Mouse (Mus musculus): ENCODE measurements at regions not wholly inside any gene's neighbourhood (a gene's known extent, or its start where the extent isn't known, plus 50 kb on each side); places are given as distances from the start of the nearest gene placed in this dataset.

DNA sequence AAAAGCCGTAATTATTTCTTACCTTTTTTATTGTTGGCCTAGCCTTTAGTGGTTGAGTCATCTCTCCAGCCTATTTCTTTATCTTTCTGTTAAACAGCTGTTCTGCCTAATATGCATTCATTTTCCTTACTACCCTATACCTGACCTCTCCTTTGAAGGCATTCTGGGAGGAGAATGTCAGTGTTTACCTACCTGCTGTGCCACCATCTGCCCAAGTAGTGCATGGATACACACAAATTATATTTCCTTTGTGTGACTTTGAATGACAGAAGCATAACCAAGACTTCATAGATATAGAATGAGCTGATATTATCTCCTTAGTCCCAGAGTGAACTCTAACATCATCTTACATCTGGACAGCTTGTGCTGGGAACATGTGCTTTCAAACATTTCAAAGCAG, 293.5 kb upstream of the Tom1l1 start:
- DNase-seq, result peak; percentile 11
- intact Hi-C loops (cut with DNase I), result no loop called here

DNA sequence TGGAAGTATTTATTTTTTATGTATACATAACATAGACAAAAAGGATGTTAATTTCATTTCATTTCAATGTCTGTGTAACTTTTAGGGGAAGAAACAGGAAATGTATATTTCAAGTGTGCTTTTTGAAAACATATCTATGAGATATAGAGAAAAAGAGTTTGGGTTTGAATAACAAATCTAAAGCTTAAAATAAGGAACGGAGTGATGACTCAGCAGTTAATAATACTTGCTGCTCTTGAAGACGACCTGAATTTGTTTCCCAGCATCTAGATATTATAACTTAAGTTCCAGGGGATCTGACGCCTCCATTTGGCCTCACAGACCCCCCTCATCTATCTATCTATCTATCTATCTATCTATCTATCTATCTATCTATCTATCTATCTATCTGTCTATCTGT, 290.1 kb upstream of the Tom1l1 start:
- intact Hi-C loops (cut with DNase I), result no loop called here
- DNase-seq, result no peak

DNA sequence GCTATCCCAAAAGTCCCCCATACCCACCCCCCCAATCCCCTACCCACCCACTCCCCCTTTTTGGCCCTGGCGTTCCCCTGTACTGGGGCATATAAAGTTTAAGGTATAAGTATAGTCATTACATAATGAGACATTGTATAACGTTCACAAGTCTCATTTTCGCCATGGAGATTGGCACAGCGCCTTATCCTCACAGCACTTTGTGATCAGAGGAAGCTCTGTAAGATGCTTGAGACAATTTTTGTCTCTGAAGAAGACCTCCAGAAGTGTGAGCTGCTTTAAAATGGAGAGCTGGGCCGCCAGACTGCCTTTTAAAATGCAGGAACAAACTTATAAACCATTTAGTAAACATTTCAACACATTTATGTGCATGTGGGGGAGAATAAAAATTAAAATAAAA, 252.9 kb upstream of the Tom1l1 start:
- intact Hi-C loops (cut with DNase I), result no loop called here
- DNase-seq, result no peak

DNA sequence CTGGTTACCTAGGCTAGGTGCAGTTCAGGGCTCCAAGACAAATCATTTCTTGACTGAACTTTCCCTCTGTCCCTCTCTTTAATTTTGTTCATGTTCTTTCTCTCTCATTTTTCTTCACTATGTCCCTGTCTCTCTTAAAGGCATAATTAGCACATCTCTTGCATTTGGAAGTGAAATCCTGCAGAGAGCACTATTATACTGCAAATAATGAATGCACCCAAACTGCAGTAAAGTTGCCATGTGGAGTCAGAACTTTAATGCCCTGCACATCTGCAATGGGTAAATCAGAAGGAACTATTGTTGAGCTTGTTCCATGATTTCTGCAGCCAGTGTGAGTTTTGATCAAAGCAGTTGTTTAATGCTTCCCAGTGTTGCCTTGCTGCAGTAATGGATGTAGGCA, 237.6 kb upstream of the Tom1l1 start:
- intact Hi-C loops (cut with DNase I), result no loop called here
- DNase-seq, result no peak

- intact Hi-C loops (cut with DNase I), result no loop called here
- no peak for DNase-seq
Observed at GRCm38 (mm10) chr11:90917782-90918181, 229.6 kb upstream of the Tom1l1 start.

DNA sequence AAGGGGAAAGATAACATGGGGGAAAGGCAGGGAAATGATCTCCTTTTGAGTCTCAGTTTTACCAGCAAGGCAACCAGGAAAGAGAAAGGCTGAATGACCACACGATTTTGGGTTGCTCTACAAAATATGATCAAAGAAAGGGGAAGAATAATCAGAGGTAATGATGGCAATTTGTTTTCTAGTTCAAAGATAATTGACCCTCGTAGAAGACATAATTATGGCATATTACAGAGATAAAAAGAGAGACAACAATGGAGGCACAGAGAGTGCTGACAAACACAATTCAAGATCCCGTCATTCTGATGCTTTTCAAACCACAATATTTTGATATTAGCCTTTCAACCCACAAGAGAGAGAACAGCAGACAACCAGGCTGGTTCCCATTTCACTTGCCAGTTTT, 206.1 kb upstream of the Tom1l1 start:
- DNase-seq, result no peak
- intact Hi-C loops (cut with DNase I), result no loop called here

DNA sequence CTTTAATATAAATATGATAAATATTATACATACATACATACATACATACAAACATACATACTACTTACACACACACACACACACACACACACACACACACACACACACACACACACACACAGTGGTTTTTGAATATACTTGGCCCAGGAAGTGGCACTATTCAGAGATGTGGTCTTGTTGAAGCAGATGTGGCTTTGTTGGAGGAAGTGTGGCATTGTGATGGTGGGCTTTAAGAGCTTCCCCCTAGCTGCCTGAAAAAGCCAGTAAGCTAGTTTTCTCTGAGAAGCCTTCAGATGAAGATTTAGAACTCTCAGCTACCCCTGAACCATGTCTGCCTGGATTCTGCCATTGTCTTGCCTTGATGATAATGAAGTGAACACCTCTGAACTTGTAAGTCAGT, 185.0 kb upstream of the Tom1l1 start:
- intact Hi-C loops (cut with DNase I), result no loop called here
- DNase-seq, result no peak

DNA sequence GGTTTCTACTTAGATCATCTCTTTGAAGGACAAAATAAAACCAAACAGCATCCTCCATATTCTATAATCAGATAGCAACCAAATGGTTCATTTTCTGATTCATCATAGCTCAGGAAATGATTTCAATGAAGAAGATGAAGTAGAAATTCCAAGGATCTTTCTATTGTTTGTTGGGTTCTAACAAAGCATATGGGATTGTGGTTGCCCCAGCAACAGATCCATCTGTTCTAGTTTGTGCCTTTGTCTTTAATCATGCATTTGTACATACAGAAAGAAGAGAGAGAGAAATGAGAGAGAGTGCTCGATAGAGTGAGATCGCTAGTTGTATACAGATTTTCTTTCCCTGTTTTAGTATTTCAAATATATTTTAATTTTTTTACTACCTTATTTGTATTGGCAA, 183.5 kb upstream of the Tom1l1 start:
- DNase-seq, result no peak
- intact Hi-C loops (cut with DNase I), result no loop called here

- intact Hi-C loops (cut with DNase I), result no loop called here
- DNase-seq, result no peak
Observed at GRCm38 (mm10) chr11:90863981-90864760, 176.0 kb upstream of the Tom1l1 start.

- no peak for DNase-seq
- intact Hi-C loops (cut with DNase I), result no loop called here
Observed at GRCm38 (mm10) chr11:90855731-90856130, 167.6 kb upstream of the Tom1l1 start.

DNA sequence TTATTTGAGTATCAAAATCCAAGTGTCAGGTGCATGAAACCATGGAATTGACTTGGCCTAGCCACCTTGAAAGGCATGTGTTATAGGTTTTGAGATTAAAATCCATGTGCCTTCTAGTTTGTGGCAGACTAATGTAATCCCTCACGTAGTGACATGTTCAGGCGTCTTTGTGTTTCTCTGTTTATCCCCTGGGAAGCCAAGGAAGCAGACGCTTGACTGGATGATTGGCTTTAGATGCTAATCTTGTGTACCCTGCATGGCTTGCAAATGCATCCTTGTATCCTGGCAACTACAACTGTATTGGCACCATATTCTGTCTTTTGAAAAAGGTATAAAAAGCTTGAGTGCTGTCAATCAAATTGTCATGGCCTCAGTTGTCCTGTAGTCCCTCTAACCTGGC, 167.2 kb upstream of the Tom1l1 start:
- intact Hi-C loops (cut with DNase I), result no loop called here
- no peak for DNase-seq

- DNase-seq, result no peak
- intact Hi-C loops (cut with DNase I), result no loop called here
Observed at GRCm38 (mm10) chr11:90851221-90851620, 163.1 kb upstream of the Tom1l1 start.

- intact Hi-C loops (cut with DNase I), result no loop called here
- no peak for DNase-seq
Observed at GRCm38 (mm10) chr11:90844925-90845319, 156.8 kb upstream of the Tom1l1 start.

- intact Hi-C loops (cut with DNase I), result no loop called here
Observed at GRCm38 (mm10) chr11:90844266-90844924, 156.2 kb upstream of the Tom1l1 start.

DNA sequence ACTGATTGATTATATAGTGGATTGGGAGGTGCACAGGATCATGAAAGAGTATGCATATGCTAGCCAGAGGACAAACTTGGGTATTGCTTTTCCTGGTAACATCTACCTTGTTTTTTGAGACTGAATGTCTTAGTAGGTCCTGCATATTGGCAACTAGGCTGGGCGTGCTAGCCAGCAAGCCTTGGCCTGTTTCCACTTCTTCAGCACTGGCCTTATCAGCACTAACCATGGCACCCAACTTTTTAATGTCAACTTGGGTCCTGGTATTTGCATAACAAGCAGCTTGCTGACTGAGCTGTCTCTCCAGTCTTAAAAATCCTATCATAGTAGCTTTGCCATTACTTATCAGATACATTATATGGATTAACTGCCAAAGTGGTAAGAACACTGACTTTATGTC, 150.0 kb upstream of the Tom1l1 start:
- DNase-seq, result no peak
- intact Hi-C loops (cut with DNase I), result no loop called here

More at GRCm38 (mm10) chr11:90844266-90844924, 156.2 kb upstream of the Tom1l1 start:
- DNase-seq, result no peak

- no peak for DNase-seq
- intact Hi-C loops (cut with DNase I), result no loop called here
Observed at GRCm38 (mm10) chr11:90824761-90825160, 136.6 kb upstream of the Tom1l1 start.

- no peak for DNase-seq
- intact Hi-C loops (cut with DNase I), result no loop called here
Observed at GRCm38 (mm10) chr11:90816727-90817126, 128.6 kb upstream of the Tom1l1 start.

GRCm38 (mm10) chr11:90814471-90814870, 126.3 kb upstream of the Tom1l1 start:
- intact Hi-C loops (cut with DNase I), result no loop called here
- no peak for DNase-seq

GRCm38 (mm10) chr11:90812971-90813370, 124.8 kb upstream of the Tom1l1 start:
- intact Hi-C loops (cut with DNase I), result no loop called here
- no peak for DNase-seq

GRCm38 (mm10) chr11:90812530-90812929, 124.4 kb upstream of the Tom1l1 start:
- peak; percentile 43 for DNase-seq
- intact Hi-C loops (cut with DNase I), result no loop called here

DNA sequence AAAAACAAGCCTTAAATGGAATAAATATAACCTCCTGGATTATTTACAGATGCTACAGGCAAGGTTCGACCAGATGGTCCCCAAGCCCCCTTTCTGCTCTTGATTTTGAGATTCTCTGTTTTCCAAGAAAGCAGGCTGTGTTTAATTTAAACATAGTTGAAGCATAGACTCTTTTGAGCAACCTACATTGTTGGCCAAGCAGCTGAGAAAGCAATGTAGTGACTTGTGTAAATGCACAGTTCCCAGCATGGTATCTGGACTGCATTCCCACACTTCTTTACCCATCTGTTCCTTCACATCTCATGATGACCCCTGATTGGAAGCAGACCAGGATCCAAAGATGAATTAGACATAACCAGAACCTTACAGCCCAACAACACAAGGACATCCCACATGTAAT, 120.3 kb upstream of the Tom1l1 start:
- DNase-seq, result no peak

DNA sequence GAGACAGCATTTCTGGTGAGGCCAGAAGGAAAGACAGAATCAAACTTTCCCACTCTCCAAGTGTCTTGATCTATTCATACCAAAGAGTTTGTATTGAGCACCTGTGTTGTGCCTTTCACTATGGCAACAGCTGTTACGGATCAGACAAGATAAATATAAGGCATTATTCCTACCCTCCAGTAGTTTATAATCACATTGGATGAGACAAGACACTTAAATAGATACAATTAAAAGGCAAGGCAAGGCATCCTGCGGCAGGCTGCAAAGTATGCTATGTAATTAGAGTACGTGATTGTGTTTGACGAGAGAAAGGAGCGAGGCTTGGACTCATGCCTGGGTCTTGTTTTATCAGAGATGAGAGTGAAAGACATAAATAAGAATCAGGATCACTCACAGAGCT, 119.2 kb upstream of the Tom1l1 start:
- DNase-seq, result no peak
- intact Hi-C loops (cut with DNase I), result no loop called here

More for the DNA sequence above, 120.3 kb upstream of the Tom1l1 start:
- intact Hi-C loops (cut with DNase I), result no loop called here

Measured in left cerebral cortex, postnatal 4 days (tissue).